Mouse (Mus musculus) hindbrain, embryonic 14.5 days (tissue): ENCODE measurements around the gene Bicc1. TPM values are rescaled to one million over a fixed set of nuclear protein-coding genes. Genes with fewer than 3 reads are reported as not detected.

ENCODE experiments used
- ATAC-seq: fragments of 200-750 bp; cut with Nextera tagmentation; 2 replicates; pipeline ENCODE4 v1.8.0; 2017; ENCODE audit warnings: moderate number of reproducible peaks, mild to moderate bottlenecking, moderate TSS enrichment, moderate library complexity; ENCODE audit not compliant: low FRiP score
- DNase-seq: peaks from one replicate; pipeline ENCODE4 v3.0.0-alpha.2; 2015; ENCODE audit warnings: low spot score
- H3K27ac ChIP-seq: fragments of 300-500 bp; sonication (generic); 2 replicates; pipeline ENCODE4 v1.5.1; 2014; ENCODE audit warnings: mild to moderate bottlenecking, moderate library complexity
- H3K27me3 ChIP-seq: fragments of 300-500 bp; sonication (generic); 2 replicates; pipeline ENCODE4 v1.6.1; 2014; ENCODE audit warnings: mild to moderate bottlenecking, low read length, mixed read lengths; ENCODE audit not compliant: control insufficient read depth, insufficient read depth
- H3K36me3 ChIP-seq: fragments of 300-500 bp; sonication (generic); replicated peaks from 2 replicates; pipeline ENCODE4 v1.6.1; 2014; ENCODE audit not compliant: control insufficient read depth, insufficient read depth
- H3K4me1 ChIP-seq: fragments of 300-500 bp; sonication (generic); replicated peaks from 2 replicates; pipeline ENCODE4 v1.6.1; 2014; ENCODE audit warnings: antibody characterized with exemption, low read length, mixed read lengths; ENCODE audit not compliant: control insufficient read depth, insufficient read depth
- H3K4me2 ChIP-seq: fragments of 300-500 bp; sonication (generic); replicated peaks from 2 replicates; pipeline ENCODE4 v1.6.1; 2014; ENCODE audit warnings: mild to moderate bottlenecking, moderate library complexity
- H3K4me3 ChIP-seq: fragments of 300-500 bp; sonication (generic); replicated peaks from 2 replicates; pipeline ENCODE4 v1.5.1; 2014; ENCODE audit warnings: mild to moderate bottlenecking, low read length
- H3K9ac ChIP-seq: fragments of 300-500 bp; sonication (generic); 2 replicates; pipeline ENCODE4 v1.6.1; 2014
- H3K9me3 ChIP-seq: fragments of 300-500 bp; sonication (generic); 2 replicates; pipeline ENCODE4 v1.6.1; 2016; ENCODE audit warnings: low read length; ENCODE audit not compliant: control insufficient read depth
- WGBS: fragments of 180-500 bp; shearing (Covaris S2); extraction: QIAGEN DNeasy Blood & Tissue Kit; methylation state at CpG from one replicate; pipeline ENCODE4 v1.1.7; 2014; 5-methylcytosine and 5-hydroxymethylcytosine counted together
- polyA plus RNA-seq: library from polyadenylated mRNA; unstranded; fragments of >200 nt; fragmentation: Nextera tagmentation; extraction: Ambion mirVana; gene quantifications from 2 replicates; pipeline ENCODE4 v1.2.1, GENCODE M21; 2014

Bicc1 gene
- polyA plus RNA-seq, 1 experiment from 2014 or later = 6.8 TPM

DNA sequence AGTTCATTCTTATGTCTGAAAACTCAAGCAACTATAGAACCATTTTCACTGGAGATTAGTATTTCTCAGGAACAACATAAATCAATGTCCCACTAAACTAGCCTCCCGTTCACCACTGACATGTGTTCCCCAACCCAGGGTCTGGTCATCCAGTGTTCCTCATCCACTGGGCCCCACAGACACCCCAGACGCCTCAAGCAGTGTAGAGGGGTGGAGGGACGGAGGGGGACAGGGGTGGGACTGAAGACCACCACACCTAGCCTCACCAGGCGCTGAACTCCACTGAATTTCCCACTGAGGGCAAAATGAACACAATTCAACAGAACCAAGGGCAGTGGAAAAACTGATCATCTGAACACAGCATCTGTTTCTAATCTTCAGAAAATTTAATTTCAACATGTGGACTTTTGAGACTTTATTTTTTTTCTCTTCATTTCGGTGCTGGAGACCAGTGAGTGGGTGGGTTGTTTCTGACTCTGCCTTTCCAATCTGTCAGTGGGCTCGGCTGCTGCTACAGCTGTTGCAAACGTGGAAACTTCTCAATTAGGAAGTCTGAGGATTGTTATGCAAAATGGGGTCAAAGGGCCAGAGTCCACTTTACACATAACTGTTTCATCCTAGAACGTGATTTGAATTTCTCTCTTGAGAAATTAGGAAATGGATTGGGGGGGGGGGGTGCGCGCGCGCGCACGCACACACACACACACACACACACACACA lies 21.2 kb downstream of the Bicc1 start:
- WGBS = 48% methylated on average over 13 of the region's 14 CpGs
- no peaks in the 10 kb centered on the region for H3K27me3 ChIP-seq
- no peak for DNase-seq
- H3K4me3 ChIP-seq = no peak overlapping the region
- H3K4me2 ChIP-seq = no peak overlapping the region
- no peak for ATAC-seq
- H3K9me3 ChIP-seq = peaks cover 12% of the 10 kb centered on the region
- H3K36me3 ChIP-seq = no peaks in the 10 kb centered on the region
- no peak overlapping the region for H3K27ac ChIP-seq
- H3K9ac ChIP-seq = no peak overlapping the region
- no peaks in the 10 kb centered on the region for H3K4me1 ChIP-seq

DNA sequence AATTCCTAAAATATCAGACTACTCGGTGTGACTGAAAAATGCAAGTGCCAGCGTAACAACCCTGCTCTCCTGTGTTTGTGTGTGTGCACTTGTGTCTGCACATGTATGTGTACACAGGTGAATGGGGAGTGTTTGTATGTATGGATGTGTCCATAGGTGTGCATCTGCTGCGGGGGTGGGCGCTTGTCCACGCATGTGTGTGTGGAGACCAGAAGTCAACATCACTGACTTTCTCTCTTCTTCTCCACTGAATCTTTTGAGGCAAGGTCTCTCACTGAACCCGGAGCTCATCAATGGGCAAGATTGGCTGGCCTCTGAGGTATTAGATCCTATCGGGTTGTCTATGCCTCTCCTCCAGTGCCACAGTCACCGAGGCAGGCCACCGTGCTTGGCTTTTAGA lies 21.9 kb downstream of the Bicc1 start:
- Histone ChIP-seq H3K4me3 (no peak overlapping the region), H3K36me3 (no peaks in the 10 kb centered on the region), H3K27me3 (no peaks in the 10 kb centered on the region), H3K4me1 (no peaks in the 10 kb centered on the region), H3K4me2 (no peak overlapping the region), H3K9ac (no peak overlapping the region), H3K9me3 (0 out of 2 replicates have a peak, but pooled peaks cover 5% of the 10 kb centered on the region), H3K27ac (no peak overlapping the region)
- ATAC-seq = no peak
- 98% methylated on average over 9 of the region's 9 CpGs for WGBS
- no peak for DNase-seq

DNA sequence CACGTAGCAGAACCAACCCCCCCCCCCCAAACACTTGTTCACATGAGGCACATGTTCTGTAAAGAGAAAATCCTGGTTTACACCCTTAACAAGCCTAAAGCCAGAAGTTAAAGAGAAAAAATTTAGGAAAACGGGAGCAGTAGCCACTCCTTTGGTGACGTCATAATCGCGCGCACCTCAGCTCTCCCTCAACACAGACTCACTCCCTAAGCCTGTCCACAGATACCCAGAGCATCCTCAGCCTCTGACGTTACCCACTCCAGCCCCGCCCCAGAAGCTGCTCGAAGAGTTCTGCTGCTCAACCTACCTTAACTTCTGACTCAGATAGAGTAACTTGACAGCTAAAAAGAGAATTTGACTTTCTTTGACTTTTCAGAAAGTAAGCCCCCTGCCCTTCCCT lies 28.2 kb downstream of the Bicc1 start:
- WGBS = 71% methylated on average over 9 of the region's 9 CpGs

DNA sequence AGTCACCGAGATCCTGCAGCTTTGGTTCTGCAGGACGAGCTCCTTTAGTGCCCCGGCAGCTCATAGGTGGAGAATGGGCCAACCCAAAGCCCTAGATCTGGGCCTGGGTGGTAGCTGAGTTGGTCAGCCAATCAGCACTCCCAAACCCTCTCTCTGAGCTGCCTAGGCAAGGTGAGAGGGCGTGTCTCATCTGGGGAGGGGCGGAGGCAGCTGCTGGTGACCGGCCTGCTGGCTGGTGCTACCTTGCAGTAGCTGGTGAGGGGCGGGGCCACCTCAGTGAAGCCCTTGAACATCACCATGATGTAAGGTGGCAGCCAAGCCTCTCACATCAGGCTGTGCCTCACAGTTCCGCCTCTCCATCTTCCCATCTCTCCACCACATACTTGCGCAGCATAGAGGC lies 29.2 kb downstream of the Bicc1 start:
- ATAC-seq = no peak
- H3K4me2 ChIP-seq = no peak overlapping the region
- H3K27ac ChIP-seq = no peak overlapping the region
- no peaks in the 10 kb centered on the region for H3K27me3 ChIP-seq
- no peak overlapping the region for H3K4me3 ChIP-seq
- no peak overlapping the region for H3K9ac ChIP-seq
- no peak for DNase-seq
- WGBS = 68% methylated on average over 9 of the region's 9 CpGs
- H3K36me3 ChIP-seq = no peaks in the 10 kb centered on the region
- H3K9me3 ChIP-seq = no peaks in the 10 kb centered on the region
- H3K4me1 ChIP-seq = no peaks in the 10 kb centered on the region

More for the DNA sequence above, 28.2 kb downstream of the Bicc1 start:
- Histone ChIP-seq H3K27ac (no peak overlapping the region), H3K4me1 (no peaks in the 10 kb centered on the region), H3K4me2 (no peak overlapping the region), H3K36me3 (no peaks in the 10 kb centered on the region), H3K27me3 (no peaks in the 10 kb centered on the region), H3K9ac (no peak overlapping the region), H3K9me3 (no peaks in the 10 kb centered on the region), H3K4me3 (no peak overlapping the region)
- ATAC-seq (no peak), DNase-seq (no peak)

DNA sequence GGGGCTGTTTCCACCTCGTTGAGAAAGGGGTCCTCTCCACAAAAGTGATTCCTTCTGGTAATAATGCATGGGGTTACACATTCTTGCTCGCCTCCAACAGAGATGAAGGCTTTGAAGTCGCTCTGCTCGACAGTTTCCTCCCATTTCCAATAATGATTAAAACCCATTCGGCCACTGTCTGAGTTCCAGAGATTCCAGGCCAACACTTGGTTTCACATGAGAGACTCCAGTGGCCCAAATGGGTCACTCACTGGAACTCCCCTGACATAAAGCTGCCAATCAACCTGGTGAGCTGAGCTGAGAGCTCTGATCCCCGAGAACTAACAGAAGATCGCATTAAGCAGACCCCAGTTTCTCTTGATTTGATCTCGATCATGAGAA lies 31.6 kb downstream of the Bicc1 start:
- WGBS = 40% methylated on average over 8 of the region's 8 CpGs
- Histone ChIP-seq H3K27ac (no peak overlapping the region), H3K4me2 (no peak overlapping the region), H3K4me3 (no peak overlapping the region), H3K9me3 (no peaks in the 10 kb centered on the region), H3K4me1 (no peaks in the 10 kb centered on the region), H3K9ac (no peak overlapping the region), H3K36me3 (no peaks in the 10 kb centered on the region), H3K27me3 (no peaks in the 10 kb centered on the region)
- no peak for ATAC-seq
- DNase-seq = no peak

DNA sequence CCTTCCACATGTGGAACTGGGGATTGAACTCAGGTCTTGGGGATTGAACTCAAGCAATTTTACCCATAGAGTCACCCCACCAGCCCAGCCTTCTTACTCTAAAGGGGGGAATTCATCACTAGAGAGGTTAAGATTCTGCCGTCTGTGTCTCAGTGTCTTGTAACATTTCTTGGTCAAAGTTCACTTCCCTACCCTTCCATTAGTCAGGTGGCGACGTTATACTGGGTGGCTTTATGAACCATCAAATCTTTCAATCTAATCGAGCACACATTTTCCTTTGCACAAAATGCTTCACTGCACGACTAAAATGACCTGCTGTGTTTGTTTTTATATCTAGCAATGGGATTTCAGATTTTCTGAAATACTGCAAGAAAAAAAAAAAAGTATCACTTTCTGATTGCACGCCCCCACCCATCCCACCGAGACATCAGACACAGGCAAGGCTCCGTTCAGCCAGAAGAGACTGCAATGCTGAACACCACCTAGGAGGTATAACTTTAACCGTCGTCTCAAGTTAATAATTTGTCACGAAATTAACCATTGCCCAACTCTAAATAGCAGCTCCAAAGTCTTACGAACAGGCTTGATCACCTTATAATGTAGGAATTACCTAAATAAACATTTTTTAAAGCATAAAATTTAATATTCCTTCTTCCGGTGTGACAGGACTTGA lies 32.1 kb downstream of the Bicc1 start:
- ATAC-seq (no peak), DNase-seq (no peak)
- Histone ChIP-seq H3K9ac (no peak overlapping the region), H3K9me3 (no peaks in the 10 kb centered on the region), H3K36me3 (no peaks in the 10 kb centered on the region), H3K27me3 (no peaks in the 10 kb centered on the region), H3K4me2 (no peak overlapping the region), H3K4me3 (no peak overlapping the region), H3K27ac (no peak overlapping the region), H3K4me1 (no peaks in the 10 kb centered on the region)
- WGBS = 68% methylated on average over 13 of the region's 13 CpGs

DNA sequence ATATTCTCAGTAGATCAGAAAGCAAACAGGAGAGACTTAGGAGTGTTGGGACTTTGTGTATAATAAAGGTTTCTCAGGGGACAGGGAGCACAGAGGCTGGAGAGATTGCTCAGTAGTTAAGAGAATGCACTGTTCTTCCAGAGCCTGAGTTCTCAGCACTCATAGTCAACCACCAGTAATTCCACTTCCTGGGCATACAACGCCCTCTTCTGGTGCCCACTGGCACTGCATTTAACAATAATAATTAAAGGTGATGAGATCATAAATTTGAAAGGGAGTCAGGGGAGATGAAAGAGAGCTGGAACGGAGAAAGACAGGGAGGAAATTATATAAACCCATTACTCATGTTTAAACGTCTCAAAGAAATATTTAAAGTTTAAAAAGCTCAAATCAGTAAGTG lies 35.5 kb downstream of the Bicc1 start:
- H3K36me3 ChIP-seq = no peaks in the 10 kb centered on the region
- H3K4me1 ChIP-seq = no peaks in the 10 kb centered on the region
- no peak overlapping the region for H3K4me2 ChIP-seq
- DNase-seq = no peak
- no peak overlapping the region for H3K4me3 ChIP-seq
- no peak overlapping the region for H3K9ac ChIP-seq
- no peaks in the 10 kb centered on the region for H3K27me3 ChIP-seq
- 60% methylated on average over 3 of the region's 3 CpGs for WGBS
- H3K27ac ChIP-seq = no peak overlapping the region
- no peaks in the 10 kb centered on the region for H3K9me3 ChIP-seq
- ATAC-seq = no peak

DNA sequence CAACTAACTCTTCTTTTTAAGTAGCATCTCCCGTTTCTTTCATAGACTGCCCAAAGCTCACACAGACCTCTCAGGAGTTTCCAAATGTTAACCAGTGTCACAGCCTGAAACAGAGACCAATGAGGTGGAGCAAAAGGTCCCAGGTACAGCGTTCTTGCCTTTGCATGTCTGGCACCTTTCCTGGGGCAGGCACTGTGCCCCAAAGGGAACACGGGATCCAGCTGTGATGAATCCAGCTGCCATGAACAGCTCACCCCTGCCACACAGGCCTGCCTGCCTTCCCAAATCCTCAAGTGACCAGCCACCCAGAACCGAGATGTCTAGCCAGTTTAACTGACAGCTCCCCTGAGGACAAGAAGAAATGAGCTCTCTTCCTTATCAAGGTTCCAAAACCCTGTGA lies 36.1 kb downstream of the Bicc1 start:
- ATAC-seq (no peak), DNase-seq (no peak)
- H3K4me3 ChIP-seq = no peak overlapping the region
- H3K27me3 ChIP-seq = no peaks in the 10 kb centered on the region
- WGBS = 59% methylated on average over 4 of the region's 4 CpGs
- no peaks in the 10 kb centered on the region for H3K4me1 ChIP-seq
- no peaks in the 10 kb centered on the region for H3K9me3 ChIP-seq
- no peak overlapping the region for H3K27ac ChIP-seq
- H3K9ac ChIP-seq = no peak overlapping the region
- H3K36me3 ChIP-seq = no peaks in the 10 kb centered on the region
- H3K4me2 ChIP-seq = no peak overlapping the region

DNA sequence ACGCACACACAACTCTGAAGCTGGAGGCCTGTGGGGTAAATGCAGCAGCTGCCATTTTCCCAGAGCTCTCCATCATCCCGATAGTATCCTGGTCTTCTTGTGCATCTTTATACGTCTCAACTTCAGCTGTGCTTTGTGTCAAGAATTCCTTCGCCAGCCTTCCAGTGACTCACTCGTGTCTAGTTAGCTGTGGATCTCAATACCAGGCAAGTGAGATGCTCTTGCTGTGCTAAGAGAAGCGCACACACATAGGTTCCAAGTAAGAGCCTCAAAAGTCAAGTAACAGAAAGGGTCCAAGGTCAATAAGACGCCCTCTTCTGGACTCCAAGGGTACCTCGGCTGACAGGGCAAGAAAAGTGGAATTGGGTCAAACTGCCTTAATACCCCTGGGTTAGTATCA lies 37.0 kb downstream of the Bicc1 start:
- no peaks in the 10 kb centered on the region for H3K27me3 ChIP-seq
- no peak overlapping the region for H3K27ac ChIP-seq
- no peaks in the 10 kb centered on the region for H3K9me3 ChIP-seq
- ATAC-seq (no peak), DNase-seq (no peak)
- WGBS = 78% methylated on average over 8 of the region's 8 CpGs
- H3K4me2 ChIP-seq = no peak overlapping the region
- no peaks in the 10 kb centered on the region for H3K4me1 ChIP-seq
- no peaks in the 10 kb centered on the region for H3K36me3 ChIP-seq
- no peak overlapping the region for H3K4me3 ChIP-seq
- no peak overlapping the region for H3K9ac ChIP-seq
